ENCODE assay signal across 15 mouse cellular contexts in the genomic region with DNA sequence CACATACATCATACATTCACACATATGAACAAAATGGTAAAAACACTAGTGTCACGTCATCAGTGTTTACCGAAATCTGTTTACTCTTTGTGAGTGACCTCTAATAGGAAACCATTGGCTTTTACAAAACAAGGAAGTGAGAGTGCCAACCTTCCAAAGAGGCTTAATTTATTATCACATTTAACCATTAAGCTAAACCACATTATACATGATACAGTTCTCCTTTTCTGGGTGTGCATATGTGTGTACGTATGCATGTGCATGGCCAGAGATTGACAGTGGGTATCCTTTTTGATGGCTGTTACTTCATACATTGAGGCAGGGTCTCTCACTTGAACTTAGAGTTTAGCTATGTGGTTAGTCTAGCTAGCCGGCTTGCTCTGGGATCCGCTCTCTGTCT.
"Had no signal": no experiment of that assay in that cellular context is flagged by ENCODE, and none has a peak within 500 bp of the region (broad histone marks: within the 10 kb centered on the region; RNA-seq: fewer than 3 reads in every experiment).

No protein-coding gene starts in this region.

- H3K4me1 ChIP-seq: limb, embryonic 15.5 days; neural tube, embryonic 12.5 days; stomach, embryonic 15.5 days had no signal

- H3K9me3 ChIP-seq: kidney, embryonic 15.5 days; limb, embryonic 15.5 days; liver, embryonic 15.5 days; neural tube, embryonic 12.5 days; stomach, embryonic 15.5 days had no signal

- H3K9ac ChIP-seq: kidney, embryonic 15.5 days; limb, embryonic 15.5 days; liver, embryonic 15.5 days; lung, embryonic 14.5 days; neural tube, embryonic 12.5 days; stomach, embryonic 15.5 days had no signal

- H3K4me3 ChIP-seq: kidney, embryonic 15.5 days; limb, embryonic 15.5 days; liver, embryonic 15.5 days; neural tube, embryonic 12.5 days; stomach, embryonic 15.5 days had no signal

- DNase-seq: kidney, adult 18-20 months; kidney, postnatal 14 days; lung, embryonic 14.5 days; lung, postnatal 10 days; lung, postnatal 4 days; midbrain, embryonic 14.5 days; right cerebral cortex, postnatal 14 days; thymus, adult 2 months; thymus, postnatal 25 days had no signal

- H3K4me2 ChIP-seq: kidney, embryonic 15.5 days; limb, embryonic 15.5 days; liver, embryonic 15.5 days; lung, embryonic 14.5 days; neural tube, embryonic 12.5 days; stomach, embryonic 15.5 days had no signal

- ATAC-seq: inflammation-experienced regulatory T-cells, adult 6 months had no signal

- H3K27me3 ChIP-seq: kidney, embryonic 15.5 days; limb, embryonic 15.5 days; liver, embryonic 15.5 days; neural tube, embryonic 12.5 days; stomach, embryonic 15.5 days had no signal

- H3K27ac ChIP-seq: kidney, embryonic 15.5 days; limb, embryonic 15.5 days; liver, embryonic 15.5 days; neural tube, embryonic 12.5 days; stomach, embryonic 15.5 days had no signal
